Mouse (Mus musculus) heart, adult 2 months (tissue): ENCODE results near the gene Grxcr1.

Experiments used
- CTCF ChIP-seq: fragments of 200-600 bp; IDR thresholded peaks from 2 replicates; pipeline ENCODE4 v1.8.1; 2022; ENCODE audit warnings: antibody characterized with exemption, mild to moderate bottlenecking, moderate library complexity
- POLR2A ChIP-seq: fragments of 200-500 bp; IDR thresholded peaks from 2 replicates; pipeline ENCODE4 v1.6.1; 2011; ENCODE audit warnings: mild to moderate bottlenecking, low read depth, low read length, control low read depth; ENCODE audit not compliant: insufficient read depth

DNA sequence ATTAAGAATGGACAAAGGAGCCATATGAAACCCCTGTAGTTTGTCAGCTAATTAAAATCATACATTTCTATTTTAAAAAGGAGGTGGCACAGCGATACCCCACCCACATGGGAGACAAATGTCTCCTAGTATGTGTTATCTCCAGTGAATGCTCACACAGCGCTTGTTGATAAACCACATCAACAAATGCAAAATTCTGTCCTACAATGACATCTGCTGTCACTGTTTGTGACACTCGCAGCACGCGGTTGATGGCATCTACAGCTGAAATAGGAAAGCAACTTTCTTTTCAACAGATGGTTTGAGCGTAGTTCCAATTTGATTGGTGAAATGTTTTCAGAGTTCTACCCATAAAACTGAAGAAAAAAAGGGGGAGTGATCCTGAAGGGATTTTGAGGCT is 29.0 kb upstream of the Grxcr1 start:
- TF ChIP-seq POLR2A (no peak), CTCF (no peak)
